In the genomic region with DNA sequence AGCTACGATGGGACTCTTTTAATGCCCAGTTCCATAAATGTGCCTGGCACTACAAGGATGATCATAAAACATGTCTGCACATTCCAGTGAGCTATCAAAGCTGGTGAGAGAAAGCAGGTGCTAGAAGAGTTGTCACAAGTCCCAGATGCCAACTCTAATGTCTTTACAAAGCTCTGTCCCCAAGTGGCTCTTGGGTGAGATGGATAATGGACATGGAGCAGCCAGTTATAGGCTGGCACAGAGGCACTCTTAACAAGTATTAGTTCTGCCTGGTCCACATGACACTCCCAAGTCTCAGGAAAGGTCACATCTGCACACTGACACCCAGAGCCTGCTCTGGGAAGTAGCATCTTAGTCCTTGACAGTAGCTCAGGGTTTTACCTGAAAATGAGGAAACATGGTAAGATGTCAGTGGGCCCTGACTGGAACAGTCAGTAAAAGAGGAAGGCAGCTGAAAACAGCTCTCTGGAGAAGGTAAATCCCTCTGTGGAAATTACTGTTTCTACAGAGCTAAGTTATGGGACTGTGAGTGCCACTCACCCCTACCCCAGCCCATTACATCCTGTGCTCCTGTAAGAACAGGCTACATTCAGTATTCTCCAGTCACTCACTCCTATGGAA, we compare ENCODE assay signal across 8 mouse cellular contexts.
"Had no signal": no experiment of that assay in that cellular context is flagged by ENCODE, and none has a peak within 500 bp of the region (broad histone marks: within the 10 kb centered on the region; RNA-seq: fewer than 3 reads in every experiment).

No protein-coding gene starts in this region.

- H3K4me1 ChIP-seq: limb, embryonic 12.5 days; stomach, embryonic 15.5 days had no signal

- H3K9me3 ChIP-seq: limb, embryonic 12.5 days; midbrain, embryonic 13.5 days; stomach, embryonic 15.5 days had no signal

- H3K36me3 ChIP-seq: limb, embryonic 12.5 days; stomach, embryonic 15.5 days had no signal

- H3K27me3 ChIP-seq: limb, embryonic 12.5 days; midbrain, embryonic 13.5 days; stomach, embryonic 15.5 days had no signal

- H3K9ac ChIP-seq: limb, embryonic 12.5 days; liver, embryonic 14.5 days; midbrain, embryonic 13.5 days; stomach, embryonic 15.5 days had no signal

- DNase-seq: kidney, postnatal 25 days; lung, adult 18-20 months; right cerebral cortex, postnatal 14 days; thymus, postnatal 14 days had no signal

- H3K4me2 ChIP-seq: limb, embryonic 12.5 days; midbrain, embryonic 13.5 days; stomach, embryonic 15.5 days had no signal

- H3K4me3 ChIP-seq: limb, embryonic 12.5 days; midbrain, embryonic 13.5 days; stomach, embryonic 15.5 days had no signal

- ATAC-seq: midbrain, embryonic 13.5 days had no signal

- H3K27ac ChIP-seq: limb, embryonic 12.5 days; liver, embryonic 14.5 days; midbrain, embryonic 13.5 days; stomach, embryonic 15.5 days had no signal
